Mouse (Mus musculus) intestine, embryonic 15.5 days (tissue): ENCODE data around the gene Vps11. TPM values are rescaled to one million over a fixed set of nuclear protein-coding genes. Genes with fewer than 3 reads are reported as not detected.
"Not testable (repeated sequence)": the region's sequence is repeated elsewhere in the genome, so short reads cannot be mapped to it uniquely, and the experiment has no call there.

ENCODE experiments used
- ATAC-seq: fragments of 200-750 bp; cut with Nextera tagmentation; 2 replicates; pipeline ENCODE4 v1.8.0; 2017; ENCODE audit warnings: moderate TSS enrichment, moderate library complexity
- H3K27ac ChIP-seq: fragments of 300-500 bp; sonication (generic); 2 replicates; pipeline ENCODE4 v1.5.1; 2015; ENCODE audit warnings: mild to moderate bottlenecking, inconsistent platforms
- H3K27me3 ChIP-seq: fragments of 300-500 bp; sonication (generic); replicated peaks from 2 replicates; pipeline ENCODE4 v1.6.1; 2015; ENCODE audit warnings: inconsistent platforms
- H3K36me3 ChIP-seq: fragments of 300-500 bp; sonication (generic); 2 replicates; pipeline ENCODE4 v1.6.1; 2015; ENCODE audit warnings: inconsistent platforms
- H3K4me1 ChIP-seq: fragments of 300-500 bp; sonication (generic); replicated peaks from 2 replicates; pipeline ENCODE4 v1.6.1; 2015; ENCODE audit warnings: inconsistent platforms
- H3K4me2 ChIP-seq: fragments of 300-500 bp; sonication (generic); replicated peaks from 2 replicates; pipeline ENCODE4 v1.6.1; 2015; ENCODE audit warnings: mild to moderate bottlenecking, inconsistent platforms
- H3K4me3 ChIP-seq: fragments of 300-500 bp; sonication (generic); replicated peaks from 2 replicates; pipeline ENCODE4 v1.5.1; 2015; ENCODE audit warnings: inconsistent platforms
- H3K9ac ChIP-seq: fragments of 300-500 bp; sonication (generic); 2 replicates; pipeline ENCODE4 v1.6.1; 2015; ENCODE audit warnings: inconsistent platforms
- H3K9me3 ChIP-seq: fragments of 300-500 bp; sonication (generic); 2 replicates; pipeline ENCODE4 v1.6.1; 2016; ENCODE audit warnings: inconsistent platforms
- WGBS: fragments of 180-500 bp; shearing (Covaris S2); methylation state at CpG from one replicate; pipeline ENCODE4 v1.1.7; 2015; 5-methylcytosine and 5-hydroxymethylcytosine counted together
- polyA plus RNA-seq: library from polyadenylated mRNA; unstranded; fragments of >200 nt; fragmentation: Nextera tagmentation; extraction: Ambion mirVana; gene quantifications from 2 replicates; pipeline ENCODE4 v1.2.1, GENCODE M21; 2015

The Vps11 gene
- polyA plus RNA-seq, 1 experiment from 2014 or later = 30.3 TPM

- not testable (repeated sequence) for H3K27me3 ChIP-seq, H3K4me1 ChIP-seq, H3K9me3 ChIP-seq, H3K36me3 ChIP-seq, H3K9ac ChIP-seq
- 44% methylated on average over 4 of the region's 4 CpGs for WGBS
- Histone ChIP-seq H3K4me3 (peak overlapping the region; percentile 81), H3K27ac (peak overlapping the region; percentile 75), H3K4me2 (peak overlapping the region; percentile 63)
- ATAC-seq = peak; percentile 29
Observed at GRCm38 (mm10) chr9:44361931-44362330, 461 bp upstream of the Vps11 start.

- Histone ChIP-seq H3K27ac (no peak overlapping the region), H3K27me3 (no peaks in the 10 kb centered on the region), H3K9me3 (no peaks in the 10 kb centered on the region), H3K4me1 (peaks cover 8% of the 10 kb centered on the region), H3K4me3 (no peak overlapping the region), H3K4me2 (no peak overlapping the region), H3K36me3 (peaks cover 45% of the 10 kb centered on the region), H3K9ac (no peak overlapping the region)
- 73% methylated on average over 4 of the region's 4 CpGs for WGBS
- ATAC-seq = no peak
Observed at GRCm38 (mm10) chr9:44357207-44357606, 4.3 kb downstream of the Vps11 start.

GRCm38 (mm10) chr9:44353142-44353541, 8.3 kb downstream of the Vps11 start:
- Histone ChIP-seq H3K4me1 (no peaks in the 10 kb centered on the region), H3K9me3 (no peaks in the 10 kb centered on the region), H3K27me3 (no peaks in the 10 kb centered on the region), H3K4me3 (no peak overlapping the region), H3K4me2 (no peak overlapping the region), H3K27ac (no peak overlapping the region), H3K36me3 (peaks cover 70% of the 10 kb centered on the region), H3K9ac (no peak overlapping the region)
- WGBS = 90% methylated on average over 6 of the region's 6 CpGs
- ATAC-seq = no peak

DNA sequence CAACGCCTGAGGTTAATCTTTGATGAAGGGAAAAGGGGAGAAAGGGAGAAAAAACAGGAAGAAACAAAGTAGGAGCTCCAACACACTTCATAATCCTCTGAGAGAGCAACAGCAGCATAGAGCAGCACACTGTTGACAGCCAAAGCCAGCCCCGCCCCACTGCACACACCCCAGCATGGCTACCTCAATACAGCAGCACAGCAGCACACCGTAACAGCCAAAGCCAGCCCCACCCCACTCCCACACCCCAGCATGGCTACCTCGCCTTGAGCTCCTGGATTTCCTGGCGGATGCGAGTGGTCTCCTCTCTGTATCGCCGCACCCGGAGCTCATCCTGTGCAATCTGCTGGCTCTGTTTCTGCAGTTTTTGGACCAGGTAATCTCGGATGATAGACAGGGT, 9.1 kb downstream of the Vps11 start:
- no peak for ATAC-seq
- no peaks in the 10 kb centered on the region for H3K27me3 ChIP-seq
- no peak overlapping the region for H3K4me2 ChIP-seq
- no peak overlapping the region for H3K27ac ChIP-seq
- no peak overlapping the region for H3K9ac ChIP-seq
- H3K4me1 ChIP-seq = no peaks in the 10 kb centered on the region
- H3K36me3 ChIP-seq = peaks cover 72% of the 10 kb centered on the region
- 87% methylated on average over 10 of the region's 10 CpGs for WGBS
- no peak overlapping the region for H3K4me3 ChIP-seq
- H3K9me3 ChIP-seq = no peaks in the 10 kb centered on the region

- H3K4me1 ChIP-seq = no peaks in the 10 kb centered on the region
- no peaks in the 10 kb centered on the region for H3K27me3 ChIP-seq
- no peak for ATAC-seq
- no peak overlapping the region for H3K9ac ChIP-seq
- no peaks in the 10 kb centered on the region for H3K9me3 ChIP-seq
- no peak overlapping the region for H3K27ac ChIP-seq
- no peak overlapping the region for H3K4me2 ChIP-seq
- 96% methylated on average over 4 of the region's 4 CpGs for WGBS
- no peak overlapping the region for H3K4me3 ChIP-seq
- peaks cover 72% of the 10 kb centered on the region for H3K36me3 ChIP-seq
Observed at GRCm38 (mm10) chr9:44351396-44351795, 10.1 kb downstream of the Vps11 start.

- no peak for ATAC-seq
- WGBS = 97% methylated on average over 4 of the region's 4 CpGs
- peaks cover 52% of the 10 kb centered on the region for H3K36me3 ChIP-seq
- no peaks in the 10 kb centered on the region for H3K9me3 ChIP-seq
- H3K9ac ChIP-seq = no peak overlapping the region
- no peaks in the 10 kb centered on the region for H3K27me3 ChIP-seq
- no peak overlapping the region for H3K4me3 ChIP-seq
- no peaks in the 10 kb centered on the region for H3K4me1 ChIP-seq
- no peak overlapping the region for H3K27ac ChIP-seq
- H3K4me2 ChIP-seq = no peak overlapping the region
Observed at GRCm38 (mm10) chr9:44348546-44348945, 12.9 kb downstream of the Vps11 start.

GRCm38 (mm10) chr9:44347621-44348020, 13.8 kb downstream of the Vps11 start:
- ATAC-seq = no peak
- 82% methylated on average over 4 of the region's 4 CpGs for WGBS

GRCm38 (mm10) chr9:44347166-44347565, 14.3 kb downstream of the Vps11 start:
- no peak for ATAC-seq
- Histone ChIP-seq H3K4me2 (no peak overlapping the region), H3K36me3 (peaks cover 38% of the 10 kb centered on the region), H3K27me3 (no peaks in the 10 kb centered on the region), H3K9ac (no peak overlapping the region), H3K27ac (no peak overlapping the region), H3K9me3 (no peaks in the 10 kb centered on the region), H3K4me1 (peaks cover 11% of the 10 kb centered on the region), H3K4me3 (no peak overlapping the region)
- 87% methylated on average over 9 of the region's 9 CpGs for WGBS

More at GRCm38 (mm10) chr9:44347621-44348020, 13.8 kb downstream of the Vps11 start:
- Histone ChIP-seq H3K9ac (no peak overlapping the region), H3K4me1 (peaks cover 7% of the 10 kb centered on the region), H3K4me3 (no peak overlapping the region), H3K27ac (no peak overlapping the region), H3K9me3 (no peaks in the 10 kb centered on the region), H3K36me3 (peaks cover 43% of the 10 kb centered on the region), H3K4me2 (no peak overlapping the region), H3K27me3 (no peaks in the 10 kb centered on the region)

- Histone ChIP-seq H3K4me3 (no peak overlapping the region), H3K4me1 (peaks cover 13% of the 10 kb centered on the region), H3K9ac (no peak overlapping the region), H3K9me3 (no peaks in the 10 kb centered on the region), H3K27ac (no peak overlapping the region), H3K27me3 (no peaks in the 10 kb centered on the region), H3K36me3 (peaks cover 30% of the 10 kb centered on the region), H3K4me2 (no peak overlapping the region)
- ATAC-seq = no peak
- WGBS = 83% methylated on average over 6 of the region's 6 CpGs
Observed at GRCm38 (mm10) chr9:44345570-44346433, 15.7 kb downstream of the Vps11 start.

GRCm38 (mm10) chr9:44343781-44344421, 17.6 kb downstream of the Vps11 start, which contains the start of gene Hmbs:
Hmbs (minus strand) TSS chr9:44344228.
- Histone ChIP-seq H3K27me3 (no peaks in the 10 kb centered on the region), H3K9me3 (no peaks in the 10 kb centered on the region), H3K4me3 (peak within 1 kb of the TSS; percentile 83), H3K4me2 (peak within 1 kb of the TSS; percentile 72), H3K36me3 (peaks cover 30% of the 10 kb centered on the region), H3K4me1 (peaks cover 13% of the 10 kb centered on the region), H3K27ac (peak within 1 kb of the TSS; percentile 99), H3K9ac (peak within 1 kb of the TSS; percentile 92)
- ATAC-seq = peak; percentile 97
- WGBS = under 1% methylated on average over 39 of the region's 39 CpGs

- Histone ChIP-seq H3K27me3 (no peaks in the 10 kb centered on the region), H3K27ac (peak overlapping the region; percentile 52; the same call in 1 of the 2 replicates), H3K4me1 (peaks cover 13% of the 10 kb centered on the region), H3K4me3 (peak overlapping the region; percentile 83), H3K36me3 (peaks cover 24% of the 10 kb centered on the region), H3K9ac (peak overlapping the region; percentile 92), H3K9me3 (no peaks in the 10 kb centered on the region), H3K4me2 (peak overlapping the region; percentile 72)
- peak; percentile 55 for ATAC-seq
- WGBS = 5% methylated on average over 6 of the region's 6 CpGs
Observed at GRCm38 (mm10) chr9:44343290-44343689, 18.2 kb downstream of the Vps11 start.

DNA sequence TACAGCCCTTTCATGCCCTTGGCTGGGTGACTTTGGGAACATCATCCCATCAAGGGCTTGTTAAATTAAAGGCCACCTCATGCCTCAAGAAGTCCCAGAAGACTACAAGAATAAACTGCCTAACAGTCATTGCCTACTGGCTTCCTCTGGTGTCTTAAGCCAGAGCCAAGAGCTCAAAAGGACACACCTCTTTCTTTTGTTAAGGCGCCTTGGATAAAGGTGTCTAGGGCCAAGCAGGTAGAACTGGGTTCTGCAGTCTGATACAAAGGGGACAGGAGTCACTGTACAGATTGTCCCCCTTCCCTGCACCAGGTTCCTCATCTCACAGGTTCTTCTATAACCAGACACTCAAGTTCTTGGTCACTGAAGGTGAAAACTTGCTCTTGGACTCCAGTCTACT, 18.9 kb downstream of the Vps11 start:
- no peak for ATAC-seq
- peak overlapping the region; percentile 72 for H3K4me2 ChIP-seq
- H3K4me1 ChIP-seq = peaks cover 16% of the 10 kb centered on the region
- no peaks in the 10 kb centered on the region for H3K9me3 ChIP-seq
- H3K36me3 ChIP-seq = peaks cover 19% of the 10 kb centered on the region
- no peak overlapping the region for H3K4me3 ChIP-seq
- H3K27ac ChIP-seq = no peak overlapping the region
- no peaks in the 10 kb centered on the region for H3K27me3 ChIP-seq
- H3K9ac ChIP-seq = 0 out of 2 replicates have a peak overlapping the region, but pooled peaks have one; percentile 15
- WGBS = 79% methylated on average over 1 of the region's 1 CpGs
